Mouse (Mus musculus) neural tube, embryonic 12.5 days (tissue): ENCODE measurements around the gene Ppia. TPM values are rescaled to one million over a fixed set of nuclear protein-coding genes. Genes with fewer than 3 reads are reported as not detected.

ENCODE experiments used
- ATAC-seq: fragments of 200-750 bp; cut with Nextera tagmentation; 2 replicates; pipeline ENCODE4 v1.8.0; 2017; ENCODE audit warnings: low read depth, mild to moderate bottlenecking, moderate TSS enrichment, moderate library complexity; ENCODE audit not compliant: low FRiP score
- H3K27ac ChIP-seq: fragments of 300-500 bp; sonication (generic); 2 replicates; pipeline ENCODE4 v1.5.1; 2016
- H3K27me3 ChIP-seq: fragments of 300-500 bp; sonication (generic); replicated peaks from 2 replicates; pipeline ENCODE4 v1.6.1; 2016; ENCODE audit warnings: mild to moderate bottlenecking
- H3K36me3 ChIP-seq: fragments of 300-500 bp; sonication (generic); 2 replicates; pipeline ENCODE4 v1.6.1; 2016; ENCODE audit warnings: mild to moderate bottlenecking
- H3K4me1 ChIP-seq: fragments of 300-500 bp; sonication (generic); 2 replicates; pipeline ENCODE4 v1.6.1; 2016
- H3K4me2 ChIP-seq: fragments of 300-500 bp; sonication (generic); replicated peaks from 2 replicates; pipeline ENCODE4 v1.6.1; 2016; ENCODE audit warnings: mild to moderate bottlenecking
- H3K4me3 ChIP-seq: fragments of 300-500 bp; sonication (generic); 2 replicates; pipeline ENCODE4 v1.5.1; 2016
- H3K9ac ChIP-seq: fragments of 300-500 bp; sonication (generic); 2 replicates; pipeline ENCODE4 v1.6.1; 2016; ENCODE audit warnings: mild to moderate bottlenecking
- H3K9me3 ChIP-seq: fragments of 300-500 bp; sonication (generic); 2 replicates; pipeline ENCODE4 v1.6.1; 2016; ENCODE audit warnings: mild to moderate bottlenecking
- WGBS: fragments of 180-500 bp; shearing (Covaris S2); methylation state at CpG from one replicate; pipeline ENCODE4 v1.1.7; 2016; 5-methylcytosine and 5-hydroxymethylcytosine counted together
- polyA plus RNA-seq: library from polyadenylated mRNA; unstranded; fragments of >200 nt; fragmentation: Nextera tagmentation; extraction: Ambion mirVana; gene quantifications from 2 replicates; pipeline ENCODE4 v1.2.1, GENCODE M21; 2016

Gene Ppia
- polyA plus RNA-seq, 1 experiment from 2014 or later: 4,309 TPM

DNA sequence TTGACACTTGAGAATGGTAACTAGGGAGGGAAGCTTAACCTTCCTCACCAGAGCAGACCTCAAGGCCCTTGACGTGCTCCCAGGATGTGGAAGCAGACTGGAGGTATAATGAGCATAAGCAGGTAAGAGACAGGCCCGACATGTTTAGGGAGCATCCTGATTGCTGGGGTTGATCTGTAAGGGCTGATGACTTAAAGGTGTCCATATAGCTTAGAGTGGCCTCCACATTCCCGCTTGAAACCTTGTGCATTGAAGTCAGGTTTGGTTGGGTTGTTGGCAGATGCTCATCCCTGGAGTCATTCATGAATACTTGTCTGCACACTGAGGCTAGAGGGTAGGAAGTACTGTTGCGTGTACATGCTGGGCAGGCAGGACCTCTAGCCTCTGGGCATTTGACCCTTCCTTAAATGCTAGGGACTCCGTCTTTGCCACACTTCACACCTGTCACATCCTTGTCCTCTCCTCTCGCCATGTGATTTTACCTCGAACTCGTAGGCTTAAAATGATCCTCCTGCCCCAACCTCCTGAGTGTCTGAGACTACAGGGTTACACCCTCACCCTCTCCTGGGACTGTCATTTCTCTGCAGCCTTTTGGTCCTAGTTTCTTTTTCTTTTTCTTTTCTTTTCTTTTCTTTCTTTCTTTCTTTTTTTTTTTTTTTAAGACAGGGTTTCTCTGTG is 24.7 kb upstream of the Ppia start:
- peak overlapping the region; percentile 97 for H3K9ac ChIP-seq
- peaks cover 31% of the 10 kb centered on the region for H3K36me3 ChIP-seq
- ATAC-seq: no peak
- H3K9me3 ChIP-seq: no peaks in the 10 kb centered on the region
- H3K4me1 ChIP-seq: peaks cover 42% of the 10 kb centered on the region
- peak overlapping the region; percentile 94 for H3K4me3 ChIP-seq
- no peak overlapping the region for H3K27ac ChIP-seq
- H3K4me2 ChIP-seq: peak overlapping the region; percentile 84
- no peaks in the 10 kb centered on the region for H3K27me3 ChIP-seq
- 84% methylated on average over 8 of the region's 8 CpGs for WGBS

DNA sequence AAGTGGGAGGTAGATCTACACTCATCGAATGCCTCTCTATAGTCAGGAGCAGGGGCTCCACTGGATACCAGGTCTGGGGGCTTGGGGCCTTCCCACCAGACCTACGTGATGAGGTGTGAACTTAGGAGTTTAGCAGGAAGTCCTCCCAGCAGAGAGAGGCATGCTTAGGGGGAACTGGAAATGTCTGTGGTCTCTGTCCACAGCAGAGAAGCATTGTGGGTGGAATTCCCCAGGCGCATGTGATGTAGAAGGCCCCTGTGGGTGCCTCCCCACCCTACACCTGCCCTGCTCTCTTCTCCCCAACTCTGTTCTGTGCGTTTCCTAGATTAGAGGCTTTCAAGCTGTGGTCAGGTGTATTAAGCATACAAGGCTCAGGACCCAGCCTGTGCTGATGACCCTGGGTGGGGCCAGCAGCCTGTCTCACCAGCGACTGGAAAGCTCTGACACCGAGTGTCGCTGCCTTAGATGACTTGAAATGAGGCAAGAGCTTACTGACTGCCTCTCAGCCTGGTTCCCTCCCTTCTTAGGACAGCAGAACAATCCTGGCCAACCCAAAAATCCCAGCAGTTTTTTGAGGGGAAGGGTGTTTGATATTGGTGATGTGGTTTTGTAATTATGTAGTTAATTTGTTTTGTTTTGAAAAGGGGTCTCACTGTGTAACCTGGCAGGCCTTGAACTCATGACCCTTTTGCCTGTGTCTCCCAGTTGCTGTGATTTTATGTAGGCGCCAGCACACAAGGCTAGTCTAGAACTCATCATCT is 23.5 kb upstream of the Ppia start:
- Histone ChIP-seq H3K27ac (no peak overlapping the region), H3K9ac (0 out of 2 replicates have a peak overlapping the region, but pooled peaks have one; percentile 21), H3K27me3 (no peaks in the 10 kb centered on the region), H3K9me3 (no peaks in the 10 kb centered on the region), H3K4me3 (no peak overlapping the region), H3K4me2 (peak overlapping the region; percentile 84), H3K36me3 (peaks cover 43% of the 10 kb centered on the region), H3K4me1 (peaks cover 43% of the 10 kb centered on the region)
- no peak for ATAC-seq
- 91% methylated on average over 8 of the region's 8 CpGs for WGBS

DNA sequence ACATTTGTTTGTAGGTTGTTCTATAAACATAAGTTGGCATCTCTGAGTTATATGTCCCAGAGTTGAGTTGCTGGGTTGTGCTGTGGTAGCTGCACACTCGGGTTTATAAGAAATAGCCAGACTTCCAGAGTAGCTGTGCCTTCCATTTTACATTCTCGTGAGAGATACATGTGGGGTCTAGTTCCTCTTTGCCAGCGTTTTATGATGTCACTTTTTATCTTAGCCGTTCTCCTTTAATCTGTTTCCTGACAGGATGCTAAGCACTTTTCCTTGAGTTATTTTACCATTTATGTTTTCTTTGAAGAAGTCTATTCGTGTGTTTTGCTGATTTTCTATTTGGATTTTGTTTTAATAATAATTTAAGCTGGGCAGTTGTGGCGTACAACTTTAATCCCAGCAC is 22.4 kb upstream of the Ppia start:
- ATAC-seq: no peak
- H3K4me2 ChIP-seq: no peak overlapping the region
- peaks cover 43% of the 10 kb centered on the region for H3K4me1 ChIP-seq
- no peaks in the 10 kb centered on the region for H3K27me3 ChIP-seq
- 89% methylated on average over 6 of the region's 6 CpGs for WGBS
- no peak overlapping the region for H3K4me3 ChIP-seq
- no peaks in the 10 kb centered on the region for H3K9me3 ChIP-seq
- no peak overlapping the region for H3K27ac ChIP-seq
- H3K36me3 ChIP-seq: peaks cover 54% of the 10 kb centered on the region
- H3K9ac ChIP-seq: no peak overlapping the region

DNA sequence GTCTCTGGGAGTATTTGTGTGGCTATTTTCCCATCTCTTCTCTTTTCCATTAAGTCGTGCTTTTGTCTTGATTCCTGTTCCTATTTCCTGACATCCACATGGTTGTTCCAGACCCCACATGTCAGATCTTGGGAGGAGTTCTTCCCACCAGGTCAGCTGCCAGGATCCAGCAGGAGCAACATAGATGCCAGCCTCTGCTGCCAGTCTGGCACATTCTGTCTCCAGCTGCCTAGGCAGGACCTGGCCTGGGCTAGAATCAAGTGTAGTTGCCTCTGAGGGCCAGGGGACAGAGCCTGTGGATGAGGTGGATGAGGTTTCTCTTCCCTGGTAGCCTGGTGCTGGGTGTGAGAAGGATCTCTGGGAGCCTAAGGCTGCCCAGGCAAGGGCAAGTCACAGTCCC is 21.4 kb upstream of the Ppia start:
- 0 out of 2 replicates have a peak overlapping the region, but pooled peaks have one; percentile 0 for H3K4me3 ChIP-seq
- H3K36me3 ChIP-seq: peaks cover 64% of the 10 kb centered on the region
- WGBS: 91% methylated on average over 1 of the region's 1 CpGs
- H3K27me3 ChIP-seq: no peaks in the 10 kb centered on the region
- no peaks in the 10 kb centered on the region for H3K9me3 ChIP-seq
- ATAC-seq: no peak
- no peak overlapping the region for H3K27ac ChIP-seq
- H3K4me1 ChIP-seq: peaks cover 43% of the 10 kb centered on the region
- H3K4me2 ChIP-seq: no peak overlapping the region
- H3K9ac ChIP-seq: no peak overlapping the region

DNA sequence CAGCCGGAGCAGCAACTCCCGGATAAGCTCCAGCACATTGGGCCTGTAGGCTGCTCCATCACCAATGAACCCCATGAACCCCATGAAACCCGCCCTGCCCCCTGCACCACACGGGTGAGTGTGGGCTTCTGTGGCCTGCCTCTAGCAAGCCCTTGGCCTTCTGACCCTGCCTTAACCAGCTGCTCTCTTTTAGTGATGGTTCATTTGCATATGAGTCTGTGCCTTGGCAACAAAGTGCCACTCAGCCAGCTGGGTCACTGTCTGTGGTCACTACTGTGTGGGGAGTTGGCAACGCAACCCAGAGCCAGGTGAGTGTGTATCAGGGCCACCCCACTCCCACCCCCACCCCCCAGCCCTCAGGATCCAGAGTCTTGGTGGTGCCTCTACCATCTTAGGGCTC is 19.7 kb upstream of the Ppia start:
- no peak overlapping the region for H3K27ac ChIP-seq
- ATAC-seq: no peak
- H3K4me1 ChIP-seq: peaks cover 37% of the 10 kb centered on the region
- WGBS: 76% methylated on average over 5 of the region's 5 CpGs
- peaks cover 79% of the 10 kb centered on the region for H3K36me3 ChIP-seq
- H3K9me3 ChIP-seq: no peaks in the 10 kb centered on the region
- H3K4me3 ChIP-seq: no peak overlapping the region
- no peaks in the 10 kb centered on the region for H3K27me3 ChIP-seq
- no peak overlapping the region for H3K4me2 ChIP-seq
- H3K9ac ChIP-seq: 0 out of 2 replicates have a peak overlapping the region, but pooled peaks have one; percentile 26

DNA sequence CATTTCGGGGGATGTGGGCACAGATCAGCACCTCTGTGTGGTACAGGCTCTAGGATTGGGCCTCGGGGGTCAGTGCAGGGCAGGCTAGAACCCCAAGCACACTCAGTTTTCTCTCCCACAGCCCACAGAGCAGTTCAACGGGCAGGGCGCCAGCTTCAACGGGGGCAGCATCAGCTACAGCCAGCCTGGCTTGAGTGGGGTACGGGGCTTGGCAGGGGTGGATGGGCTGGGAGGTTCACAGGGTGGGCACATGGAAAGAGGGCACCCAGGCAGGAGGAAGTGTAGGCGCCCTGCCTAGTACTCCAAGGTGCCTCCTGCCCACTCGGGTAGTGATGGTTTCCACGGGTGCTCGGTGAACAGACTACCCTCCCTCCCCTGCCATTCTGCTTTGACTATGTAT is 17.1 kb upstream of the Ppia start:
- Histone ChIP-seq H3K4me3 (no peak overlapping the region), H3K9ac (no peak overlapping the region), H3K27ac (no peak overlapping the region), H3K4me2 (no peak overlapping the region), H3K36me3 (peaks cover 91% of the 10 kb centered on the region), H3K4me1 (peaks cover 18% of the 10 kb centered on the region), H3K27me3 (no peaks in the 10 kb centered on the region), H3K9me3 (no peaks in the 10 kb centered on the region)
- 94% methylated on average over 10 of the region's 10 CpGs for WGBS
- ATAC-seq: no peak

DNA sequence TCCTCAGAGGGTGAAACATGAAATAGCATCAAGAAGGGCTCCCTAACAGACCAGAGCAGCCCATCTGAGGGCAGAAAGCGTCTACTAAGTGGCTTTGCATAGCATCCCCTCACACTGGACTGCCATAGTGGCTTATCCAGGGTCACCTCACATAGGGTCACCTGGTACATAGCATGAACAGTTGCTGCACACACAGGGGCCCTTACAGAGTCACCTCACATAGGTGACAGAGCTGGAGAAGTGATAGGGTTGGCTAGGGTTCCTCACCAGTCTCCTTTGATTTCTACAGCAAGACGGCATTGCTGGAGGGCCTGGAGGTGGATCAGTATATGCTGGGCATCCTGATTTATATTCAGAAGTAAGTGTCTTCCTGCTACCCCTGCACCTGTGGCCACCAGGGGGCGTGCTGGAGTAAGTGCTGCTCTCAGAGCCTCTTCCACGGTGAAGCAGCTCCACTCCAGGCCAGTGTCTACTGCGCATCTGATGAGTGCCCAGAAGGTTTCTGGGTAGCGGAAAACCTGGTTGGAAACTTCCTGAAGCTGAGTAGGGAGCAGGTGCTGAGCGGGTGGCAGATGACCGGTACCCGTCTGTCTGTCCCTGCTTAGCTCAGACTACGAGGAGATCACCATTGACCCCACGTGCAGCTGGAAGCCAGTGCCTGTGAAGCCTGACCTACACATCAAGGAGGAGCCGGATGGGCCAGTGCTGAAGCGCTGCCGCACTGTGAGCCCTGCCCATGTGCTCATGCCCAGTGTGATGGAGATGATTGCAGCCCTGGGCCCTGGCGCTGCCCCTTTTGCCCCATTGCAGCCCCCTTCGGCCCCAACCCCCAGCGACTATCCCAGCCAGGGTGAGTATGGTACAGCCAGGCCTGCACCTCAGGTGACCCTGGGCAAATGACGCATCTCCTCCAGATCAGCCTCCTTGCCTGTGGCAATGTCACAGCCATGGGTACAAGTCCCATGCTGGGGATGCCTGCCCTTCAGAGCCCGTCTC is 12.4 kb upstream of the Ppia start:
- no peak overlapping the region for H3K4me3 ChIP-seq
- peaks cover 84% of the 10 kb centered on the region for H3K36me3 ChIP-seq
- H3K27ac ChIP-seq: no peak overlapping the region
- no peaks in the 10 kb centered on the region for H3K9me3 ChIP-seq
- WGBS: 89% methylated on average over 19 of the region's 19 CpGs
- no peak overlapping the region for H3K9ac ChIP-seq
- peaks cover 10% of the 10 kb centered on the region for H3K4me1 ChIP-seq
- no peak for ATAC-seq
- no peaks in the 10 kb centered on the region for H3K27me3 ChIP-seq
- H3K4me2 ChIP-seq: no peak overlapping the region

DNA sequence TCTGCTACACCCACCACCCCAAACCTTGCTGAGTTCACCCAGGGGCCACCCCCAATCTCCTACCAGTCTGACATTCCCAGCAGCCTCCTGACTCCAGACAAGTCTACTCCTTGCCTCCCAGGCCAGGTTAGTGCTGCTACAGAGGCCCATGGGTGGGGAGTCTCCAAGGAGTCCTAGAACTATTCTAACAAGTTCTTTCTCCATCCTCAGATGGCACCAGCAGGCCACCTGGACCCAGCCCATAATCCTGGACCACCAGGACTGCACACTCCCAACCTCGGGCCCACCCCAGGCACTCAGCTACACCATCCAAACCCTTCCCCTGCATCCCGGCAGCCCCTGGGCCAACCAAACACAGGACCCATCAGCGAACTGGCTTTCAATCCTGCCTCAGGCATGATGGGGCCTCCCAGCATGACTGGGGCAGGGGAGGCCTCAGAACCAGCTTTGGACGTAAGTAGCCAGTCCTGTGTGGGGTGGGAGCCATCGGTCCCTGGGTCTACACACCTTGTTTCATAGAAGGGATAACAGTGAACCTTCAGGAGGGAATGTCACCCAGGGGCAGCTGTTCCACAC is 11.3 kb upstream of the Ppia start:
- Histone ChIP-seq H3K9me3 (no peaks in the 10 kb centered on the region), H3K27ac (no peak overlapping the region), H3K36me3 (peaks cover 75% of the 10 kb centered on the region), H3K4me3 (no peak overlapping the region), H3K9ac (no peak overlapping the region), H3K27me3 (no peaks in the 10 kb centered on the region), H3K4me2 (no peak overlapping the region), H3K4me1 (peaks cover 10% of the 10 kb centered on the region)
- no peak for ATAC-seq
- WGBS: 91% methylated on average over 5 of the region's 5 CpGs

DNA sequence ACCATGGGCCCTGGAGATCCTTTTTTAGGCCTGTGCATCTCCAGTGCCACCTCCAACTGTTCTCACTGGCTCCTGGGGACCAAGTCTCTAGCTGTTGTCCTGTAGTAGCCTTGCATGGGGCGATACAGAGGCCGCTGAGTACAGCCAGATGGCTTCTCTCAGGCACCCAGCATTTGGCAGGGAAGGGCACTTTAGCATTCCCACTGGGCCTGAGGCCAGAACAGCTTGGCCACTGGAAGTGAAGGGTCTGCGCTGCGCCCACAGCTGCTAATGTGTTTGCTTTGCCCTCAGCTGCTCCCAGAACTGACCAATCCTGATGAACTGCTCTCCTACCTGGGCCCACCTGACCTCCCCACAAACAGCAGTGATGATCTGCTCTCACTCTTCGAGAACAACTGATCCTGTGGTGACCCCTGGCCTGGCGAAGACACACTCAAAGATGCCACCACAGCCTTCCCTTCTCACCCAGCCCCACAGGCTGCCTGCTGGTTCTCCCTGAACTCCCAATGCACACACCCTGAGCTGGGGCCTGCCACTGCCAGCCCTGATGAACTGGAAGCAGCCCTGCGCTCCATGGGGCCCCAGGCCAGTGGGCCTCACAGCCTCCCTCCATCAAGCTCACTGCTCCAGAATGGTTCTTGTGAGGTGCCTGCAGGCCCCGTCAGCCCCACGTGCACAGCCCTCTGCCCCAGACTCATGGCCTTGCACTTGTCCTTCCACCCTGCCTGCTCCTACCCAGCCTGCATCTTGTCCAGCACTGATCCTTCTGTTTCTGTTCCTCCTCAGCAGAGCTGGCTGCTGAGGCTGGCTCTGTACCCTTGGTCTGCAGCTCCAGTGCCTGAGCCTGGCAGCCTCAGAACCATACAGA is 10.3 kb upstream of the Ppia start:
- 94% methylated on average over 9 of the region's 9 CpGs for WGBS
- H3K9ac ChIP-seq: 0 out of 2 replicates have a peak overlapping the region, but pooled peaks have one; percentile 8

DNA sequence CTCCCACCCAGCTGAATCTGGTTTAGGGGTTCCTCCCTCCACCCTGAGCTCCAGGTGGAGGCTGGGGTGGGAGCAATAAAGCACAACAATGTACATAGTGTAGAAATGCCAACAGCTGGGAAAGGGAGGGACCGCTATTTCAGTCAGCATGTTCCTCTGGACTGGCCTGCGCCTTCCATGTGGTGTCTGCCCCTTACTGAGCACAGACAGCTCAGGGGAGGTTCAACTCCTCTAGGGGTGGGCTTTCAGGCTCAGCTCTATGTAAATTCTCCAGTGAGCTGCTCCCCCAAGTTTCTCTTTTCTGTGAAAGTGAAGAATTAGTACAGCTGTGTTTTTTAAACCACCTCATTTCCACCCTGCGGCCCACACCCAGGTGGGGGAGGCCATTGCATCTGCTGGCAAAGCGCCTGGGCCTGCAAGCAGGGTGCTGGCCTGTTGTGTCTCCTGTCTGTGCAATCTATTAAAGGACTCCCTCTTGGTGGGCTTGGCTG is 9.6 kb upstream of the Ppia start:
- Histone ChIP-seq H3K9me3 (no peaks in the 10 kb centered on the region), H3K9ac (0 out of 2 replicates have a peak overlapping the region, but pooled peaks have one; percentile 8), H3K4me2 (no peak overlapping the region), H3K4me3 (no peak overlapping the region), H3K27ac (peak overlapping the region; percentile 15; the same call in 1 of the 2 replicates), H3K27me3 (no peaks in the 10 kb centered on the region), H3K4me1 (peaks cover 10% of the 10 kb centered on the region), H3K36me3 (peaks cover 59% of the 10 kb centered on the region)
- 78% methylated on average over 4 of the region's 4 CpGs for WGBS
- no peak for ATAC-seq

More for the DNA sequence above, 10.3 kb upstream of the Ppia start:
- Histone ChIP-seq H3K36me3 (peaks cover 65% of the 10 kb centered on the region), H3K4me3 (no peak overlapping the region), H3K9me3 (no peaks in the 10 kb centered on the region), H3K4me2 (no peak overlapping the region), H3K27ac (0 out of 2 replicates have a peak overlapping the region, but pooled peaks have one; percentile 15), H3K27me3 (no peaks in the 10 kb centered on the region), H3K4me1 (peaks cover 10% of the 10 kb centered on the region)
- no peak for ATAC-seq
